Mouse (Mus musculus) layer of hippocampus, adult 9-11 months (tissue): ENCODE measurements around the gene C1d.
A peak's percentile ranks its signal among the peaks of the same experiment; 100 is the strongest.
"Not testable (repeated sequence)": the region's sequence is repeated elsewhere in the genome, so short reads cannot be mapped to it uniquely, and the experiment has no call there.

Source experiments
- DNase-seq: peaks from one replicate; pipeline ENCODE4 v3.0.0; 2022

The C1d gene

GRCm38 (mm10) chr11:17257443-17257842 is at the start of gene C1d:
C1d (plus strand) TSS chr11:17257579.
- DNase-seq, result peak; percentile 97

- peak; percentile 97 for DNase-seq
Observed at GRCm38 (mm10) chr11:17211258-17212140, 45.9 kb upstream of the C1d start, which contains the start of gene Pno1. Pno1 (minus strand) TSS chr11:17211568.

- DNase-seq, result no peak
Observed at GRCm38 (mm10) chr11:17212141-17212495, 45.3 kb upstream of the C1d start.

DNA sequence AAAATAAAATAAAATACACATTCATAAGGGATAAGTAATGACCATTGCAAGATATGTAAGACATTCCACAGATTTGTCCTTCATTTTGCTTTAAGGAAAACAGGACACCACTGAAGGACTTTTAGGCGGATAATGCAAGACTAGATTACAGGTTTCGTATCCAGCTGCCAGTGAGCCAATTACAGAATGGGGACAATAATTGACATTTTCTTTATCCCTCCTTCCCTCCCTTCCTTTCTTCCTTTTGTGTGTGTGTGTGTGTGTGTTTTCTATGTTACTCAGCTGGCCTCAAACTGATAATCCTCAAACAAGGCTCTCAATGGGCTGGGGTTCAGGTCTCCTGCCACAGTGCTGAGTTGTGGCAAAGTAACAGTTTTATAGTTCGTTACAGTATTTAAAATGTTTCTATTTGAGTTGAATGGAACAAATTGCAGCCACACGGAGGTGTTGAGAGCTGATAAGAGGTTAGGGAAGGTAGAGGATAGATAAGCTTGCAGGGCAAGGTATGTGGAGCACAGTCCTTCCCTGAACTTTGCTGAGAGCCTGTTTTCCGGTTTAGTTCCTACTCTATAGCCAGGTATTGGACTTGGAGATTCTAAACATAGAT is 44.4 kb upstream of the C1d start:
- no peak for DNase-seq

GRCm38 (mm10) chr11:17215475-17215874 is 41.9 kb upstream of the C1d start:
- DNase-seq, result peak; percentile 34

DNA sequence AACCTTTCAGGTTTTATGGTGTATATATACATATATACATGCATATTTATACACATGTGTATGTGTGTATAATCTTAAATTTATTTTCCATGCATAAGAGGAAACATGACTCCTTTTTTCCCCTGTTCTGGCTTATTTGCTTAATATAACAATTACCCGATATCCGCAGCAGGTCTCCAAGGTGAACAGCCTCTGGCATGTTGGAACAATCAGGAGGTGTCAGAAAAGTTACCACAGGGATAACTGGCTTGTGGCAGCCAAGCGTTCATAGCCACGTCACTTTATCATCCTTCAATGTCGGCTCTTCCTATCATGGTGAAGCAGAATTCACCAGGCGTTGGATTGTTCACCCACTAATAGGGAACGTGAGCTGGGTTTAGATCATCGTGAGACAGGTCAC is 36.3 kb upstream of the C1d start:
- no peak for DNase-seq

DNA sequence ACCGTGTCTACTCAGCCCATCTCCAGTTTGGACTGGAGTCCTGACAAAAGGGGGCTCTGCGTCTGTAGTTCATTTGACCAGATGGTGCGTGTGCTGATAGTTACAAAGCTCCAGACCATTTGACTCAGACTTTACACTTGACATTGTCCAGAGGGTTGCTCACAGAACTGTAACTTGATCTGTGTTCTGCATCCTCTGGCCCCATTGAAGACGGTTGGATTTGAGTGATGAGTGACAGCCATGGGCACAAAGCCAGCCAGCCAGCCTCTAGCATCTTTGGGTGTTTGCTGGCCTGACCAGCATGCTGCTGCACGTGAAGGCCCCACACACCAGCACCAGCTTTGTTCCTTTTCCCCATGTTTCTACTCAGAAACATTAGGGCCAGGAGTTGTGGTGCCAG is 24.6 kb upstream of the C1d start:
- no peak for DNase-seq

GRCm38 (mm10) chr11:17236449-17237037 is 20.8 kb upstream of the C1d start:
- no peak for DNase-seq

GRCm38 (mm10) chr11:17238598-17238997 is 18.8 kb upstream of the C1d start:
- DNase-seq, result not testable (repeated sequence)

GRCm38 (mm10) chr11:17248715-17249114 is 8.7 kb upstream of the C1d start:
- no peak for DNase-seq

DNA sequence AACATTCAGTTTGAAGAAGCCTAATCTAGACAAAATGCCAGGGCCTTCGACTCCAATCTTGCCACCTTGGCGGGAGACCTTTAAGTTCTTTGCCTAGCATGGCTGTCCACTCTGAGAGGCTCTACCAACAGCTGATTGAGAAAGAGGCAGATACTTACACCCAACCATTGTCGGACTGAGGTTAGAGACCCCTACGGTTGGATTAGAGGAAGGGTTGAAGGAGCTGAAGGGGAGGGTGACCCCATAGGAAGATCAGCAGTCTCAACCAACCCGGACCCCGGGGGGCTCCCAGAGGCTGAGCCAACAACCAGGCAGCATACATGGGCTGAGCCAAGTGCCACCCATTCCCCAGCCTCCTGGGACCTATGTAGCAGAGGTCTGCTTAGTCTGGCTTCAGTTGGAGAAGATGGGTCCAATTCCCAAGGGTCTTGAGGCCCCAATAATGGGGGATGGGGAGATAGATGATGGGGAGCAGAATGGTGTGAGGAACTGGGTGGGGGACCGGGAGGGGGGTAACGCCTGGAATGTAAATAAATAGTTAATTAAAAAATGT is 490 bp upstream of the C1d start:
- DNase-seq, result no peak

GRCm38 (mm10) chr11:17257861-17258260 is 482 bp downstream of the C1d start:
- DNase-seq, result peak; percentile 9

DNA sequence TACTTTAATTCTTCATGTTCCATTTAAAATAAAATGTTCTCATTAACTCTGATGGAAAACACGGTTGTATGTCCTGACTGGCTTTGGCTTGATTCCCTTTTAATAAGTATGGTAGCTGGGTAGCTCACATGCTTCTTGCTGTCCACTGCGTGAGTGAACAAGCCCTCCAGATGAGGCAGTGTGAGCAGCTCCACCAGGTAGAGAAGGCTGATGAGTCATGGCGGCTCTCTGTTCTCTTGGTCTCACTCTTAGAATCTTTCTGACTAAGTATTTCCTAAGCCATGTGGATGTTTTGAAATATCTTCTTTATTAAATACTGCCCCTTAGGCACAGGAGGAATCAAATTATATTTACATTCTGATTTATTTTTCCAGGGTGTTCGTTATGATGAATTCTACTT is 9.8 kb downstream of the C1d start:
- DNase-seq, result no peak

GRCm38 (mm10) chr11:17268801-17269200 is 11.4 kb downstream of the C1d start:
- DNase-seq, result no peak

GRCm38 (mm10) chr11:17279959-17280358 is 22.6 kb downstream of the C1d start:
- no peak for DNase-seq

- no peak for DNase-seq
Observed at GRCm38 (mm10) chr11:17284055-17284454, 26.7 kb downstream of the C1d start.

DNA sequence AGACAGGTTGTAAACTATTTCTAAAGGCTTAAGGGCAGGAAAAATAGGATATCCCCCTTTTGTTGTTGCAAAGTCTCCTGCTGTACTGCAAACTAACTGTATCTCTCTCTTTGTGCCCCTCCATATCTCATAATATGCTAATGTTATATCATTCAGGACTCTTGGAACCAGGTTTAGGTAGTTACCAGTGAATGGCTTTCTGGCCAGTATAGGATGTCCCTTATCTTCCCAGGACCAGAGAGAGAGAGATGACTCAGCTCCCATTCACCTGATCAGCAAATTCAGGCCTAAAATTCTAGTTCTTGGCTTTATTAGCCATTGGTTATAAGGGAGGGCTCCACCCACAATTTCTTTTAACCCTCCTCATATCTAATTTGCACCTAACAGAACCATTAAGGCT is 31.5 kb downstream of the C1d start:
- no peak for DNase-seq

- peak; percentile 43 for DNase-seq
Observed at GRCm38 (mm10) chr11:17306007-17306891, 48.9 kb downstream of the C1d start.

- DNase-seq, result no peak
Observed at GRCm38 (mm10) chr11:17307457-17307856, 50.1 kb downstream of the C1d start.
